Mouse (Mus musculus) liver, postnatal 0 days (tissue): ENCODE measurements at regions not wholly inside any gene's neighbourhood (a gene's known extent, or its start where the extent isn't known, plus 50 kb on each side); places are given as distances from the start of the nearest gene placed in this dataset.

ENCODE experiments used
- CTCF ChIP-seq: sonication (generic); IDR thresholded peaks from 2 replicates; pipeline ENCODE4 v1.5.1; 2016; ENCODE audit warnings: antibody characterized with exemption, low read depth
- EP300 ChIP-seq: IDR thresholded peaks from 2 replicates; pipeline ENCODE4 v1.6.1; 2016; ENCODE audit warnings: antibody characterized with exemption, low read depth, mild to moderate bottlenecking

GRCm38 (mm10) chr4:106054324-106054723 lies 261.7 kb upstream of the Usp24 start:
- no peak for TF ChIP-seq CTCF
- no peak for TF ChIP-seq EP300
